Mouse (Mus musculus) lung, adult 2 months (tissue): ENCODE measurements around the gene Atxn2l. TPM values are rescaled to one million over a fixed set of nuclear protein-coding genes. Genes with fewer than 3 reads are reported as not detected.

Source experiments
- DNase-seq: peaks from one replicate; pipeline ENCODE4 v3.0.0; 2022
- H3K4me1 ChIP-seq: fragments of 200-500 bp; 2 replicates; pipeline ENCODE4 v1.6.1; 2011; ENCODE audit warnings: low read length; ENCODE audit not compliant: control insufficient read depth, insufficient read depth
- H3K4me3 ChIP-seq: fragments of 200-500 bp; replicated peaks from 2 replicates; pipeline ENCODE3; 2011; ENCODE audit warnings: low read depth, mild to moderate bottlenecking, control low read depth, low read length; ENCODE audit errors: extremely low read depth
- CTCF ChIP-seq: fragments of 200-500 bp; IDR thresholded peaks from 2 replicates; pipeline ENCODE4 v1.5.1; 2011; ENCODE audit warnings: mild to moderate bottlenecking, low read length, control low read depth; ENCODE audit not compliant: insufficient read depth
- POLR2A ChIP-seq: fragments of 200-500 bp; IDR thresholded peaks from 2 replicates; pipeline ENCODE4 v1.6.1; 2011; ENCODE audit warnings: low read depth, mild to moderate bottlenecking, control low read depth, low read length, borderline replicate concordance; ENCODE audit errors: extremely low read depth
- WGBS: fragments of 180-500 bp; shearing (Covaris S2); methylation state at CpG from one replicate; pipeline ENCODE4 v1.1.7; 2018; 5-methylcytosine and 5-hydroxymethylcytosine counted together
- polyA plus RNA-seq: library from polyadenylated mRNA; depleted of rRNA; stranded (reverse); fragments of >200 nt; gene quantifications from 2 replicates; pipeline ENCODE4 v1.2.3, GENCODE M21; 2012

The Atxn2l gene
- polyA plus RNA-seq, 1 experiment, result 152 TPM

GRCm38 (mm10) chr7:126458225-126458624, 45.0 kb downstream of the Atxn2l start:
- H3K4me3 ChIP-seq, result no peak overlapping the region
- TF ChIP-seq POLR2A (no peak), CTCF (no peak)
- 81% methylated on average over 5 of the region's 5 CpGs for WGBS
- no peak for DNase-seq
- no peaks in the 10 kb centered on the region for H3K4me1 ChIP-seq

GRCm38 (mm10) chr7:126456382-126457266, 46.6 kb downstream of the Atxn2l start:
- DNase-seq, result no peak
- no peak overlapping the region for H3K4me3 ChIP-seq
- TF ChIP-seq CTCF (no peak), POLR2A (no peak)
- no peaks in the 10 kb centered on the region for H3K4me1 ChIP-seq
- WGBS, result 82% methylated on average over 17 of the region's 17 CpGs

GRCm38 (mm10) chr7:126455242-126455641, 48.0 kb downstream of the Atxn2l start:
- Histone ChIP-seq H3K4me1 (no peaks in the 10 kb centered on the region), H3K4me3 (no peak overlapping the region)
- DNase-seq, result no peak
- WGBS, result 67% methylated on average over 2 of the region's 2 CpGs
- no peak for TF ChIP-seq POLR2A
- TF ChIP-seq CTCF, result no peak

GRCm38 (mm10) chr7:126453861-126454260, 49.4 kb downstream of the Atxn2l start:
- no peak overlapping the region for H3K4me3 ChIP-seq
- 38% methylated on average over 7 of the region's 7 CpGs for WGBS
- H3K4me1 ChIP-seq, result no peaks in the 10 kb centered on the region
- no peak for TF ChIP-seq POLR2A
- TF ChIP-seq CTCF, result no peak
- no peak for DNase-seq

- no peak for TF ChIP-seq CTCF
- no peak for TF ChIP-seq POLR2A
- DNase-seq, result no peak
- no peak overlapping the region for H3K4me3 ChIP-seq
- no peaks in the 10 kb centered on the region for H3K4me1 ChIP-seq
- WGBS, result 87% methylated on average over 3 of the region's 3 CpGs
Observed at GRCm38 (mm10) chr7:126452244-126452643, 51.0 kb downstream of the Atxn2l start.

- no peak overlapping the region for H3K4me3 ChIP-seq
- no peak for TF ChIP-seq CTCF
- TF ChIP-seq POLR2A, result no peak
- WGBS, result 81% methylated on average over 6 of the region's 6 CpGs
- no peaks in the 10 kb centered on the region for H3K4me1 ChIP-seq
- DNase-seq, result no peak
Observed at GRCm38 (mm10) chr7:126450641-126451040, 52.6 kb downstream of the Atxn2l start.

GRCm38 (mm10) chr7:126449991-126450390, 53.2 kb downstream of the Atxn2l start:
- WGBS, result 91% methylated on average over 18 of the region's 18 CpGs
- H3K4me1 ChIP-seq, result no peaks in the 10 kb centered on the region
- TF ChIP-seq POLR2A, result no peak
- no peak for TF ChIP-seq CTCF
- DNase-seq, result no peak
- no peak overlapping the region for H3K4me3 ChIP-seq

GRCm38 (mm10) chr7:126448481-126448880, 54.8 kb downstream of the Atxn2l start:
- Histone ChIP-seq H3K4me3 (no peak overlapping the region), H3K4me1 (no peaks in the 10 kb centered on the region)
- DNase-seq, result no peak
- WGBS, result 86% methylated on average over 19 of the region's 19 CpGs
- TF ChIP-seq POLR2A (no peak), CTCF (no peak)

GRCm38 (mm10) chr7:126446217-126446616, 57.0 kb downstream of the Atxn2l start:
- WGBS, result 93% methylated on average over 21 of the region's 21 CpGs
- no peak for DNase-seq
- TF ChIP-seq POLR2A (no peak), CTCF (no peak)

More at GRCm38 (mm10) chr7:126446217-126446616, 57.0 kb downstream of the Atxn2l start:
- H3K4me1 ChIP-seq, result no peaks in the 10 kb centered on the region
- no peak overlapping the region for H3K4me3 ChIP-seq
